Comparison of ENCODE assay signal across 8 mouse cellular contexts in the genomic region with DNA sequence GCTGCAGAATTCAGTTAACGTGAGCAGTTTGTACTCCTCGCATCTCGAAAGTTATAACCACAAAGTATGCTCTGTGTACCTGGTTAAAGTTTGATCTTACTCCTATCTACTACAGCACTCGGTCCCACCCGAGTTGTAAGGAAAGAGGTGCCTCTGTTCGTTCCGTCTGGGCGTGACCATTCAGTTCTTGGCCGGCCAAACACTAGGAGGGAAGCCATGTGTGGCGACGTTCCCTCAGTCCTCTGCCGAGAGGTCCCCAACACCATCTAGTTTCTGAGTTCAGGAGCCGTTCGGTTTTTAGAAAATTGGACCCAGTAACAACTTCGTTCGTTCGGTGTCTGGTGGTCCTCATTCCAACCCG. TPM values are rescaled to one million over a fixed set of nuclear protein-coding genes. Genes with fewer than 3 reads are reported as not detected.
DNase-seq lines count a peak whose midpoint lies in the region; ATAC-seq and TF ChIP-seq lines count a peak whose summit lies in the region.

No protein-coding gene starts in this region.

- peak overlapping the region; percentile 92 for H3K4me3 ChIP-seq in kidney, postnatal 0 days (replicated peaks; ENCODE audit: low read depth, low read length)
- H3K4me3 ChIP-seq in embryonic facial prominence, embryonic 10.5 days = peak overlapping the region; percentile 100
- peak overlapping the region; percentile 97 for H3K4me3 ChIP-seq in hindbrain, postnatal 0 days (ENCODE audit: low read length)
- peak overlapping the region; percentile 98 for H3K4me3 ChIP-seq in midbrain, embryonic 14.5 days (replicated peaks; ENCODE audit: low read depth, low read length)

- H3K27me3 ChIP-seq in kidney, postnatal 0 days (ENCODE audit: insufficient read depth, low read length) = no peaks in the 10 kb centered on the region
- H3K27me3 ChIP-seq in embryonic facial prominence, embryonic 10.5 days (replicated peaks; ENCODE audit: low read depth, poor library complexity, severe bottlenecking) = no peaks in the 10 kb centered on the region
- no peaks in the 10 kb centered on the region for H3K27me3 ChIP-seq in hindbrain, postnatal 0 days (ENCODE audit: insufficient read depth, low read length)
- no peaks in the 10 kb centered on the region for H3K27me3 ChIP-seq in midbrain, embryonic 14.5 days (ENCODE audit: control insufficient read depth, insufficient read depth, low read length)

- peak overlapping the region; percentile 74 for H3K4me2 ChIP-seq in kidney, postnatal 0 days (ENCODE audit: low read length)
- H3K4me2 ChIP-seq in hindbrain, postnatal 0 days (ENCODE audit: low read depth, low read length) = peak overlapping the region; percentile 80
- peak overlapping the region; percentile 80 for H3K4me2 ChIP-seq in midbrain, embryonic 14.5 days (ENCODE audit: low read length)

- peaks cover 13% of the 10 kb centered on the region for H3K4me1 ChIP-seq in kidney, postnatal 0 days (replicated peaks; ENCODE audit: insufficient read depth, low read length)
- peaks cover 19% of the 10 kb centered on the region for H3K4me1 ChIP-seq in embryonic facial prominence, embryonic 10.5 days
- peaks cover 7% of the 10 kb centered on the region; the same call in 1 of the 2 replicates for H3K4me1 ChIP-seq in hindbrain, postnatal 0 days (ENCODE audit: insufficient read depth, low read length)
- peaks cover 13% of the 10 kb centered on the region for H3K4me1 ChIP-seq in midbrain, embryonic 14.5 days (ENCODE audit: control insufficient read depth, insufficient read depth, low read length)

- peak; percentile 27; the same call in 1 of the 2 replicates for ATAC-seq in kidney, postnatal 0 days (replicated peaks; ENCODE audit: low FRiP score, low read depth)
- no peak; the same call in 1 of the 2 replicates for ATAC-seq in hindbrain, postnatal 0 days
- no peak for ATAC-seq in midbrain, embryonic 14.5 days (ENCODE audit: low FRiP score, low TSS enrichment)

- H3K9me3 ChIP-seq in kidney, postnatal 0 days (replicated peaks; ENCODE audit: low read length) = no peaks in the 10 kb centered on the region
- no peaks in the 10 kb centered on the region for H3K9me3 ChIP-seq in embryonic facial prominence, embryonic 10.5 days
- H3K9me3 ChIP-seq in hindbrain, postnatal 0 days (ENCODE audit: low read length) = no peaks in the 10 kb centered on the region
- no peaks in the 10 kb centered on the region for H3K9me3 ChIP-seq in midbrain, embryonic 14.5 days (ENCODE audit: control insufficient read depth, low read length)

- 44% methylated on average over 18 of the region's 18 CpGs for WGBS in kidney, postnatal 0 days
- 40% methylated on average over 18 of the region's 18 CpGs for WGBS in embryonic facial prominence, embryonic 10.5 days
- 39% methylated on average over 18 of the region's 18 CpGs for WGBS in hindbrain, postnatal 0 days
- WGBS in midbrain, embryonic 14.5 days = 41% methylated on average over 18 of the region's 18 CpGs

- no peak for DNase-seq in kidney, postnatal 0 days (ENCODE audit: low spot score)
- DNase-seq in kidney, adult 8-10 months = no peak
- DNase-seq in embryonic facial prominence, embryonic 10.5 days (ENCODE audit: low spot score) = no peak
- no peak for DNase-seq in hindbrain, postnatal 0 days (ENCODE audit: low spot score)
- DNase-seq in midbrain, embryonic 14.5 days = no peak
- no peak for DNase-seq in right cerebral cortex, postnatal 14 days
- DNase-seq in embryo, embryonic 10.5 days (ENCODE audit: low spot score) = no peak
- DNase-seq in adrenal gland, postnatal 10 days = no peak

- TF ChIP-seq CTCF in kidney, postnatal 0 days (IDR thresholded peaks at IDR 0.05; ENCODE audit: low read depth) = no peak
- TF ChIP-seq CTCF in hindbrain, postnatal 0 days (IDR thresholded peaks at IDR 0.05; ENCODE audit: low read depth) = no peak

- peaks cover 20% of the 10 kb centered on the region for H3K36me3 ChIP-seq in kidney, postnatal 0 days (ENCODE audit: insufficient read depth, low read length)
- H3K36me3 ChIP-seq in embryonic facial prominence, embryonic 10.5 days (replicated peaks) = peaks cover 28% of the 10 kb centered on the region
- peaks cover 20% of the 10 kb centered on the region for H3K36me3 ChIP-seq in hindbrain, postnatal 0 days (ENCODE audit: insufficient read depth, low read length)
- H3K36me3 ChIP-seq in midbrain, embryonic 14.5 days (ENCODE audit: control insufficient read depth, insufficient read depth, low read length) = peaks cover 27% of the 10 kb centered on the region

- H3K27ac ChIP-seq in kidney, postnatal 0 days = peak overlapping the region; percentile 89
- H3K27ac ChIP-seq in embryonic facial prominence, embryonic 10.5 days (replicated peaks) = peak overlapping the region; percentile 99
- peak overlapping the region; percentile 96 for H3K27ac ChIP-seq in hindbrain, postnatal 0 days
- peak overlapping the region; percentile 91 for H3K27ac ChIP-seq in midbrain, embryonic 14.5 days (replicated peaks; ENCODE audit: low read depth, low read length)

- peak overlapping the region; percentile 94 for H3K9ac ChIP-seq in kidney, postnatal 0 days (ENCODE audit: low read depth, low read length)
- H3K9ac ChIP-seq in hindbrain, postnatal 0 days (replicated peaks; ENCODE audit: low read length) = peak overlapping the region; percentile 93
- H3K9ac ChIP-seq in midbrain, embryonic 14.5 days (replicated peaks; ENCODE audit: low read length) = peak overlapping the region; percentile 93

RNA-seq across cellular contexts. Expression of gene Supv3l1, which starts 0.7 kb away (rescaled TPM):
- 21.6 and 22.7 TPM in 2 replicates for polyA plus RNA-seq in kidney, postnatal 0 days (2015; fragmentation: Nextera tagmentation; extraction: Ambion mirVana)
- polyA plus RNA-seq in embryonic facial prominence, embryonic 10.5 days (2016; fragmentation: Nextera tagmentation; extraction: Ambion mirVana) = 28.5 and 32.4 TPM in 2 replicates
- 24.8 and 25.8 TPM in 2 replicates for total RNA-seq in hindbrain, postnatal 0 days (2014; rRNA removed)
- 15.8 and 16.7 TPM in 2 replicates for polyA plus RNA-seq in hindbrain, postnatal 0 days (2015; fragmentation: Nextera tagmentation; extraction: Ambion mirVana)
- 15.8 and 24.5 TPM in 2 replicates for polyA plus RNA-seq in midbrain, embryonic 14.5 days (2014; fragmentation: Nextera tagmentation; extraction: Ambion mirVana)
- total RNA-seq in adrenal gland, postnatal 10 days (2021) = 10 to 100 TPM; 34.5 to 41.8 TPM

RNA-seq across cellular contexts. Expression of gene 4930507D05Rik, which starts 1.0 kb away (rescaled TPM):
- 0.45 and 0.53 TPM in 2 replicates for polyA plus RNA-seq in kidney, postnatal 0 days (2015; fragmentation: Nextera tagmentation; extraction: Ambion mirVana)
- 0.90 and 1.2 TPM in 2 replicates for polyA plus RNA-seq in embryonic facial prominence, embryonic 10.5 days (2016; fragmentation: Nextera tagmentation; extraction: Ambion mirVana)
- total RNA-seq in hindbrain, postnatal 0 days (2014; rRNA removed) = 1.9 and 2.4 TPM in 2 replicates
- 1.0 and 1.5 TPM in 2 replicates for polyA plus RNA-seq in hindbrain, postnatal 0 days (2015; fragmentation: Nextera tagmentation; extraction: Ambion mirVana)
- polyA plus RNA-seq in midbrain, embryonic 14.5 days (2014; fragmentation: Nextera tagmentation; extraction: Ambion mirVana) = 0.96 and 1.6 TPM in 2 replicates
- under 1 TPM; 0.42 TPM for total RNA-seq in adrenal gland, postnatal 10 days (2021)

RNA-seq across cellular contexts. Expression of gene Hkdc1, which starts 28.0 kb away (rescaled TPM):
- polyA plus RNA-seq in kidney, postnatal 0 days (2015; fragmentation: Nextera tagmentation; extraction: Ambion mirVana) = 2.6 and 3.1 TPM in 2 replicates
- 0.34 and 0.69 TPM in 2 replicates for polyA plus RNA-seq in embryonic facial prominence, embryonic 10.5 days (2016; fragmentation: Nextera tagmentation; extraction: Ambion mirVana)
- total RNA-seq in hindbrain, postnatal 0 days (2014; rRNA removed) = 2.1 and 2.5 TPM in 2 replicates
- 0.82 and 1.1 TPM in 2 replicates for polyA plus RNA-seq in hindbrain, postnatal 0 days (2015; fragmentation: Nextera tagmentation; extraction: Ambion mirVana)
- polyA plus RNA-seq in midbrain, embryonic 14.5 days (2014; fragmentation: Nextera tagmentation; extraction: Ambion mirVana) = 0.29 TPM in 1 of 2 replicates, not detected in the other
- under 1 TPM in 1 of 2 experiments, not detected in 1; 0.30 TPM for total RNA-seq in adrenal gland, postnatal 10 days (2021)

RNA-seq across cellular contexts. Expression of gene Vps26a, which starts 36.3 kb away (rescaled TPM):
- 79.1 and 84.6 TPM in 2 replicates for polyA plus RNA-seq in kidney, postnatal 0 days (2015; fragmentation: Nextera tagmentation; extraction: Ambion mirVana)
- 83.2 and 84.7 TPM in 2 replicates for polyA plus RNA-seq in embryonic facial prominence, embryonic 10.5 days (2016; fragmentation: Nextera tagmentation; extraction: Ambion mirVana)
- total RNA-seq in hindbrain, postnatal 0 days (2014; rRNA removed) = 21.6 and 21.8 TPM in 2 replicates
- 45.7 and 52.4 TPM in 2 replicates for polyA plus RNA-seq in hindbrain, postnatal 0 days (2015; fragmentation: Nextera tagmentation; extraction: Ambion mirVana)
- polyA plus RNA-seq in midbrain, embryonic 14.5 days (2014; fragmentation: Nextera tagmentation; extraction: Ambion mirVana) = 54.2 and 65.0 TPM in 2 replicates
- total RNA-seq in adrenal gland, postnatal 10 days (2021) = 10 to 100 TPM; 42.9 to 48.3 TPM
